Mouse (Mus musculus): ENCODE measurements at regions not wholly inside any gene's neighbourhood (a gene's known extent, or its start where the extent isn't known, plus 50 kb on each side); places are given as distances from the start of the nearest gene placed in this dataset.

DNA sequence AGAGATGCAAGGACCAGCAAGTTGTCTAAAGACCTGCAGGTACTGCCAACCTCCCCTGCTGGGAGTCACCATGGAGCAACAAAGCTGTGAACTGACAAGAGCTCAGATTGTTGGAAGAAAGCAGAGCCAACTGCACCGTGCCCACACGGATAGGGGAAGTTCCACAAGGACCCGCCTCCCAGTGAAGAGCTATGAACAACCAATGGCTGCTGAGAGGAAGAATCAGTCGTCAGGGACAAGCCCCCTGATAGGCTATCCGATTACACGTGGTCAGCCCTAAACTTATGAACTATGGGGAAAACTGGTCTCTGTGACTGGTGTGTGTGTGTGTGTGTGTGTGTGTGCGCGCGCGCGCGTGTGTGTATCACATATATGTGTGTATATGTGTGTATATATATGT lies 63.4 kb upstream of the Fzd10 start:
- TF ChIP-seq CTCF (IDR thresholded peaks at IDR 0.05; ENCODE audit: extremely low read depth, insufficient read depth, insufficient read length, insufficient replicate concordance) = no peak
- no peak for TF ChIP-seq POLR2A (IDR thresholded peaks at IDR 0.05; ENCODE audit: low read depth, low read length)

Measured in spleen, adult 2 months (tissue).